Mouse (Mus musculus): Measurements from ENCODE around the gene Sfxn4. TPM values are rescaled to one million over a fixed set of nuclear protein-coding genes. Genes with fewer than 3 reads are reported as not detected.

Sfxn4 gene
- 1.0 and 1.2 TPM in 2 replicates for polyA plus RNA-seq (2015; fragmentation: Nextera tagmentation; extraction: Ambion mirVana)

DNA sequence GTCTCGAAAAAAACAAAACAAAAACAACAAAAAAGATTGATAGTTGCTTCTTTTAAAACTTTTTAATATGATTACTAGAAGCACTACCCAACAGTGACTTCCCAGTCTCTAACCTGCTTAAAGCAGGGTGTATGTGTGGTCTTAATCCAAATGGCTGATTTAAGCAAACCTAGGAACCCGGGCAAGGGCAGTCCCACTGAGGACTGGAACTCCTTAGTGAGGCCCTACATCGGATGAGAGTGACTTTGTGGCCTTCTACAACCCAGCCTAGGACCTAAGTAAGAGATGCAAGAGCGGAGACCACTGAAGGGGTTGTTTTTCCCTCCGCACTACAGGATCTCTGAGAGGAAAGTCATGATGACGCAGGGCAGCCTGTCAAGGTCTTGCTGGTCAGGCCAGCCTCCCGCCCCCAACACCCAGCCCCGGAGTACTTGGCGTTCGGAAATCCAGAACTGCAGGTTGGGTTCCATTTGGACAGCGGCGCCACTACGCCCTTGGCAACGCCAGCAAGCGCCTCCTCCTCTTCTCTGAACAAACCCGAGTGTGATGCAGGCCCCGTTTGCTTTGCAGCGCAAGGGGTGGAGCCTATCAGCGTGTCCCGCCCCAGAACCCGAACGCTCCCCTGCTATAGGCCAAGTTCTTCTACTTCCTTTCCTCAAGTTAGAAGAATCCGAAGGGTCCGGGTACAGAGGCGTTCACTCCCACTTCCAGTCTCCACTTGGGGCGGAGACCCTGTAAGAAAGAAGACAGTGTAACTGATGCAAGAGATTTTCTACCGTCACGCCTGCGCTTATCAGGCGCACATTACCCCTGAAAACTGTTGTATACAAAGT is at the start of gene Sfxn4:
Gene Sfxn4, minus strand, starts transcription at position 612 of the 833 bp plus-strand sequence.
- no peaks in the 10 kb centered on the region for H3K9me3 ChIP-seq (replicated peaks)
- peaks cover 27% of the 10 kb centered on the region for H3K4me1 ChIP-seq (replicated peaks)
- H3K4me2 ChIP-seq: peak within 1 kb of the TSS; percentile 79
- ATAC-seq (ENCODE audit: low read depth) (peak; percentile 99), DNase-seq (peak; percentile 91)
- no peaks in the 10 kb centered on the region for H3K27me3 ChIP-seq
- H3K27ac ChIP-seq: peak within 1 kb of the TSS; percentile 77
- H3K4me3 ChIP-seq (replicated peaks): peak within 1 kb of the TSS; percentile 61
- 3% methylated on average over 30 of the region's 30 CpGs for WGBS (ENCODE audit: insufficient replicate concordance)
- H3K36me3 ChIP-seq: peaks cover 31% of the 10 kb centered on the region
- peak within 1 kb of the TSS; percentile 71 for H3K9ac ChIP-seq

GRCm38 (mm10) chr19:60910304-60910703 is 49.0 kb upstream of the Sfxn4 start:
- Histone ChIP-seq H3K9me3 (replicated peaks) (no peaks in the 10 kb centered on the region), H3K36me3 (no peaks in the 10 kb centered on the region), H3K9ac (no peak overlapping the region), H3K4me1 (replicated peaks) (peaks cover 5% of the 10 kb centered on the region), H3K27ac (no peak overlapping the region), H3K27me3 (no peaks in the 10 kb centered on the region), H3K4me2 (no peak overlapping the region), H3K4me3 (replicated peaks) (no peak overlapping the region)
- DNase-seq (no peak), ATAC-seq (ENCODE audit: low read depth) (no peak)

DNA sequence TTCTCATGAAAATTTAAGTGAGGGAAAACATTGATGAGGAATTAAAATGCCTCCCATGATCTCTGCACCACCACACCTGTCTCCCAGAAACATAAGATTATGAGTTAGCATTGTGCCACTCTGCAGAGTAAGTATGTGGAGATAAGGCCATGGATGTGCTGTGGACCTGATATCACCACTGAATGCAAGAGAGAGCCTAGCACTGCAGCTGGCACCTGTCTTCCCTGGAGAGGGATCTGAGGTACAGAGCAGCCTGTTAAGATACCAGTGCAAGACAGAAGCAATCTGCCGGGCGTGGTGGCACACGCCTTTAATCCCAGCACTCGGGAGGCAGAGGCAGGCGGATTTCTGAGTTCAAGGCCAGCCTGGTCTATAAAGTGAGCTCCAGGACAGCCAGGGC is 44.2 kb upstream of the Sfxn4 start:
- 70% methylated on average over 5 of the region's 5 CpGs for WGBS (ENCODE audit: insufficient replicate concordance)
- DNase-seq: no peak
- ATAC-seq (ENCODE audit: low read depth): peak; percentile 29; the same call in 1 of the 2 replicates
- Histone ChIP-seq H3K27me3 (no peaks in the 10 kb centered on the region), H3K36me3 (no peaks in the 10 kb centered on the region), H3K9ac (no peak overlapping the region), H3K9me3 (replicated peaks) (no peaks in the 10 kb centered on the region), H3K4me2 (no peak overlapping the region), H3K4me3 (replicated peaks) (no peak overlapping the region), H3K4me1 (replicated peaks) (0 out of 2 replicates have a peak, but pooled peaks cover 4% of the 10 kb centered on the region), H3K27ac (no peak overlapping the region)

DNA sequence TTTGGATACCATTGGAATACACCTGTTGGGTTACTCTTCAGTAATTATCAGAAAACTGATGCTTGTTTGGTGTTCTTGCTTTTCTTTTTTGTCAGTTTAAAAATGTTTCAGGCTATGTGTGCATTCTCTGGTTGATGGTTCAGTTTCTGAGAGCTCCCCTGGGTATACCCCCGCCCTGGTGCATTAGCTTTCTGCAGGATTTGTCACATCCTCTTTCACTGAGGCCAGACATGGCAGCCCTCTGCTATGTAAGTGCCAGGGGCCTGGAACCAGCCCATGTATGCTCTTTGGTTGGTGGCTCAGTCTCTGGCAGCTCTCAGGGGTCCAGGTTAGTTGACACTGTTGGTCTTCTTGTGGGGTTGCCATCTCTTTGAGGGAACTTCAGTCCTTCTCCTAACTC is 42.7 kb upstream of the Sfxn4 start:
- H3K9me3 ChIP-seq (replicated peaks): no peaks in the 10 kb centered on the region
- no peak overlapping the region for H3K9ac ChIP-seq
- H3K4me2 ChIP-seq: no peak overlapping the region
- WGBS (ENCODE audit: insufficient replicate concordance): 54% methylated on average over 1 of the region's 1 CpGs
- DNase-seq (no peak), ATAC-seq (ENCODE audit: low read depth) (no peak)
- H3K27ac ChIP-seq: no peak overlapping the region
- no peaks in the 10 kb centered on the region for H3K36me3 ChIP-seq
- no peaks in the 10 kb centered on the region for H3K27me3 ChIP-seq
- 0 out of 2 replicates have a peak, but pooled peaks cover 4% of the 10 kb centered on the region for H3K4me1 ChIP-seq (replicated peaks)
- H3K4me3 ChIP-seq (replicated peaks): no peak overlapping the region

DNA sequence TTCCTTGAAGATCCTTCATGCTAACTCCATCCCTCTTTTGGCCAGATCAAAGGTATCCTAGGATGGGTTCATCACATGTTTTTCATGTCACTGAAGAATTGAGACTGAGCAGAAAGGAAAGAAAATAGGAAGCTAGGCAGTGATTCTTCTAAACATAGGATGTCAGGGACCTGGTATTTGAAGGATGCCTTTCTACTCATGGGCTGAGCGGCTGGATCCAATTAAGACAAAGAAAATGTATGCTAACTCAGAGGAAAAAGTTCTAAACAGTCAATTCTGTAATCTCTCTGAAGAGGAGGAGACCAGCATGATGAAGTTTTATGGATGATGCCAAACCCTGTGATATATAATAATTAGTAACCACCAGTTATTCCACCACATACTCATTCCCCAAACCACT is 41.9 kb upstream of the Sfxn4 start:
- no peak overlapping the region for H3K27ac ChIP-seq
- ATAC-seq (ENCODE audit: low read depth) (no peak), DNase-seq (no peak)
- no peak overlapping the region for H3K9ac ChIP-seq
- no peaks in the 10 kb centered on the region for H3K9me3 ChIP-seq (replicated peaks)
- no peak overlapping the region for H3K4me2 ChIP-seq
- H3K27me3 ChIP-seq: no peaks in the 10 kb centered on the region
- no peaks in the 10 kb centered on the region for H3K36me3 ChIP-seq
- H3K4me1 ChIP-seq (replicated peaks): 0 out of 2 replicates have a peak, but pooled peaks cover 4% of the 10 kb centered on the region
- H3K4me3 ChIP-seq (replicated peaks): no peak overlapping the region
- 52% methylated on average over 1 of the region's 1 CpGs for WGBS (ENCODE audit: insufficient replicate concordance)

GRCm38 (mm10) chr19:60895251-60895880 is 34.1 kb upstream of the Sfxn4 start:
- H3K4me3 ChIP-seq (replicated peaks): no peak overlapping the region
- no peak for ATAC-seq (ENCODE audit: low read depth)

GRCm38 (mm10) chr19:60891934-60892547 is 30.8 kb upstream of the Sfxn4 start:
- no peaks in the 10 kb centered on the region for H3K9me3 ChIP-seq (replicated peaks)
- 15% methylated on average over 1 of the region's 1 CpGs for WGBS (ENCODE audit: insufficient replicate concordance)
- no peak overlapping the region for H3K9ac ChIP-seq
- H3K4me2 ChIP-seq: peak overlapping the region; percentile 99
- H3K4me1 ChIP-seq (replicated peaks): peaks cover 44% of the 10 kb centered on the region
- DNase-seq (peak; percentile 60), ATAC-seq (ENCODE audit: low read depth) (no peak)
- H3K4me3 ChIP-seq (replicated peaks): peak overlapping the region; percentile 89
- H3K27me3 ChIP-seq: peaks cover 8% of the 10 kb centered on the region; the same call in 1 of the 2 replicates
- H3K27ac ChIP-seq: no peak overlapping the region
- no peaks in the 10 kb centered on the region for H3K36me3 ChIP-seq

More at GRCm38 (mm10) chr19:60895251-60895880, 34.1 kb upstream of the Sfxn4 start:
- Histone ChIP-seq H3K9ac (no peak overlapping the region), H3K36me3 (no peaks in the 10 kb centered on the region), H3K27ac (no peak overlapping the region), H3K9me3 (replicated peaks) (no peaks in the 10 kb centered on the region), H3K4me1 (replicated peaks) (peaks cover 18% of the 10 kb centered on the region), H3K27me3 (peaks cover 8% of the 10 kb centered on the region; the same call in 1 of the 2 replicates), H3K4me2 (no peak overlapping the region)
- DNase-seq: no peak
- WGBS (ENCODE audit: insufficient replicate concordance): 36% methylated on average over 3 of the region's 3 CpGs

DNA sequence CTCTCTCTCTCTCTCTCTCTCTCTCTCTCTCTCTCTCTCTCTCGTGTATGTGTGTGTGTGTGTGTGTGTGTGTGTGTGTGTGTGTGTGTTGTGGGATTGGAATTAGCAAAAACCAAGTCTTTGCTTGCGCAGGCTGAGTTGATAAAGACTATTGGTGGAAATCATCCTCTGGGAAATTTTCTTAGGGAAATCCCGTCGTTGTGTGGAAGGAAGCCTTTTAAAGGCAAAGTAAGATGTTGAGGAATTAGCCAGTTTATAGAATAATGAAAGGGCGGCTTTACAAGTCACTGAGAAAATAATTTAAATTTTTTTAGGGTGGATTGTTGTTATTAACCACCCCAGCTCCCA is 29.8 kb upstream of the Sfxn4 start:
- Histone ChIP-seq H3K36me3 (no peaks in the 10 kb centered on the region), H3K9ac (peak overlapping the region; percentile 29; the same call in 1 of the 2 replicates), H3K9me3 (replicated peaks) (no peaks in the 10 kb centered on the region), H3K27me3 (peaks cover 8% of the 10 kb centered on the region; the same call in 1 of the 2 replicates), H3K4me2 (peak overlapping the region; percentile 99), H3K27ac (no peak overlapping the region), H3K4me1 (replicated peaks) (peaks cover 51% of the 10 kb centered on the region), H3K4me3 (replicated peaks) (peak overlapping the region; percentile 89)
- DNase-seq: no peak
- WGBS (ENCODE audit: insufficient replicate concordance): 16% methylated on average over 4 of the region's 5 CpGs
- no peak for ATAC-seq (ENCODE audit: low read depth)

GRCm38 (mm10) chr19:60890391-60891122 is 29.3 kb upstream of the Sfxn4 start:
- Histone ChIP-seq H3K27me3 (peaks cover 8% of the 10 kb centered on the region; the same call in 1 of the 2 replicates), H3K9ac (peak overlapping the region; percentile 99), H3K27ac (peak overlapping the region; percentile 70), H3K4me2 (peak overlapping the region; percentile 99), H3K36me3 (no peaks in the 10 kb centered on the region), H3K9me3 (replicated peaks) (no peaks in the 10 kb centered on the region), H3K4me1 (replicated peaks) (peaks cover 51% of the 10 kb centered on the region), H3K4me3 (replicated peaks) (peak overlapping the region; percentile 89)
- DNase-seq (peak; percentile 29), ATAC-seq (ENCODE audit: low read depth) (peak; percentile 27)
- under 1% methylated on average over 41 of the region's 41 CpGs for WGBS (ENCODE audit: insufficient replicate concordance)

- WGBS (ENCODE audit: insufficient replicate concordance): under 1% methylated on average over 51 of the region's 55 CpGs
- Histone ChIP-seq H3K4me1 (replicated peaks) (peaks cover 48% of the 10 kb centered on the region), H3K9ac (peak within 1 kb of the TSS; percentile 99), H3K4me3 (replicated peaks) (peak within 1 kb of the TSS; percentile 89), H3K4me2 (peak within 1 kb of the TSS; percentile 99), H3K27ac (peak within 1 kb of the TSS; percentile 96), H3K27me3 (peaks cover 8% of the 10 kb centered on the region; the same call in 1 of the 2 replicates), H3K36me3 (no peaks in the 10 kb centered on the region), H3K9me3 (replicated peaks) (no peaks in the 10 kb centered on the region)
- ATAC-seq (ENCODE audit: low read depth) (peak; percentile 98), DNase-seq (peak; percentile 90)
Measured at GRCm38 (mm10) chr19:60889714-60890315, 28.5 kb upstream of the Sfxn4 start, which contains the start of gene Grk5. TSS of gene Grk5 (plus strand) at chr19:60889749.
